Mouse (Mus musculus): Measurements from ENCODE around the gene Senp8.

DNA sequence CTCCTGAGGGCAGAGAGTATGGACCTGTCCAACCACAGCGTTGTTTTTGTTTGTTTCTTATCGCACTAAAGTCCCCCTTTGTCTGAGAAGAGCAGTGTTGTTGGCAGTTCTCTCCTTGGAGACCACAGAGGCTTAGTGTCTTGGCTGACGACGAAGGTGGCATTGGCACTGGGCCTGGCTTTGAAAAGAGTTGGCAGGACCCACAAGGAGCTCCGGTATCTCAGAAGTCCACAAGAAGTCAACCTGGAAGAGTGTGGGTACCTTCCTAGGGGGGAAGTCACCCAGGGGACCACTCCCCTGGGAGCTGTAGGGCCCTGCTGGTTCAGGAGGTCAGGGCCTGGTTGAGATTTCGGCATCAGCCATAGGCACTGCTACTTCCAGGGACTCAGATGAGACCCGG is 49.4 kb downstream of the Senp8 start:
- no peak for TF ChIP-seq CTCF (conservative IDR thresholded peaks at IDR 0.05; ENCODE audit: insufficient read depth, insufficient read length, low read depth, low read length)
- TF ChIP-seq POLR2A (IDR thresholded peaks at IDR 0.05; ENCODE audit: low read depth, low read length) = no peak
